Mouse (Mus musculus) fat pad, adult 2 months (tissue): ENCODE data around the gene Psd.

Experiments
- DNase-seq: peaks from one replicate; pipeline ENCODE4 v3.0.0-alpha.2; 2011; ENCODE audit warnings: low read depth, low spot score; ENCODE audit errors: extremely low read depth

Gene Psd

GRCm38 (mm10) chr19:46322144-46322995 lies 4.6 kb downstream of the Psd start:
- DNase-seq, result no peak

GRCm38 (mm10) chr19:46321101-46321943 lies 5.6 kb downstream of the Psd start:
- no peak for DNase-seq

DNA sequence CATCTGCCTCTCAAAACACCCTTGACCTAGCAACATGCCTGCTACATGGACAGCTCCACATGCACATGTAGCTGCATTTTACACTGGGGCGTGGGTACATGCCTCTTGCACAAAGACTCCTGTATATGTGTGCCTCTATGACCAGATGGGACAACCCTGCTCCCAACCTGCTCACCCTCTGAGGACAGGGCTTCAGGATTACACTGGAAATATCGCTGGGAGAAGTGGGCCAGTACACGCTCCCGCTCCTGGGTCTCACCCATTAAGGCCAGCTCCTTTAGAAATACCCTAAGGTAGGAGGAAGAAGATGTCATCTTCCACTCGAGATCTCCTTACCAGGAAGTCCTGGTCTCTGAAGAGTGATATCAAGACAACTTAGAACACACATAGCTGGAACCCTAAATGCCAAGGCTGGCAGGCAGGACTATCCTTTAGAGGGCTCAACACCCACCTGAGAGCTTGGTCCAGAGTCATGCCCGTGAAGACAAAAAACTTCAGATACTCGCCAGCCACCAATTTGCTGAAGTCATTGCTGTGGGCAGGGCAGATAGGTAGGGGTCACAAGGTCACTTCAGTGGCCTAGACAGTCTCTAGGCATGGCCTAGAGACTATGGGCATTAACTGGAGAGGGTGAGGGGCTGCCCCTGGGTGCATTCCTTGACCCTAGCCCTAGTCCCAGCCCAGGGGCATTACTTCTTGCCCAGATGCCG lies 6.7 kb downstream of the Psd start:
- no peak for DNase-seq

- DNase-seq, result no peak
Observed at GRCm38 (mm10) chr19:46318586-46319378, 8.2 kb downstream of the Psd start.

GRCm38 (mm10) chr19:46318031-46318471 lies 8.9 kb downstream of the Psd start:
- DNase-seq, result no peak

DNA sequence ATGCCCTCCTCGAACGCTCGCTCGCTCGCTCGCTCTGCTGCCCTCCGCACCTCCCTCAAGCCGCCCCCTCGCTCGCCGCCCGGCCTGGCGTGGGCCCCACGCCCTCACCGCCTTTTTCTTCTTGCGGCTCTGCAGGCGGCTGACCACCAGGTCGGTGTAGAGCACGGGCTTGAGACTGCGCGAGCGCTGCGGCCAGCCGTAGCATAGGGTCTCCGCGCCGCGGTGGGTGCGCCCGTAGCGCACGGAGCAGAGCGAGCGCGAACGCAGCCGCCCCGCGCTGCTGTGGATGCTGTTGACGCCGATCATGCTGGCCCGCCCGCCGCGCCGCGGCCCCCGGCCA lies 9.4 kb downstream of the Psd start:
- no peak for DNase-seq

GRCm38 (mm10) chr19:46316846-46317545 lies 10.0 kb downstream of the Psd start:
- DNase-seq, result no peak

DNA sequence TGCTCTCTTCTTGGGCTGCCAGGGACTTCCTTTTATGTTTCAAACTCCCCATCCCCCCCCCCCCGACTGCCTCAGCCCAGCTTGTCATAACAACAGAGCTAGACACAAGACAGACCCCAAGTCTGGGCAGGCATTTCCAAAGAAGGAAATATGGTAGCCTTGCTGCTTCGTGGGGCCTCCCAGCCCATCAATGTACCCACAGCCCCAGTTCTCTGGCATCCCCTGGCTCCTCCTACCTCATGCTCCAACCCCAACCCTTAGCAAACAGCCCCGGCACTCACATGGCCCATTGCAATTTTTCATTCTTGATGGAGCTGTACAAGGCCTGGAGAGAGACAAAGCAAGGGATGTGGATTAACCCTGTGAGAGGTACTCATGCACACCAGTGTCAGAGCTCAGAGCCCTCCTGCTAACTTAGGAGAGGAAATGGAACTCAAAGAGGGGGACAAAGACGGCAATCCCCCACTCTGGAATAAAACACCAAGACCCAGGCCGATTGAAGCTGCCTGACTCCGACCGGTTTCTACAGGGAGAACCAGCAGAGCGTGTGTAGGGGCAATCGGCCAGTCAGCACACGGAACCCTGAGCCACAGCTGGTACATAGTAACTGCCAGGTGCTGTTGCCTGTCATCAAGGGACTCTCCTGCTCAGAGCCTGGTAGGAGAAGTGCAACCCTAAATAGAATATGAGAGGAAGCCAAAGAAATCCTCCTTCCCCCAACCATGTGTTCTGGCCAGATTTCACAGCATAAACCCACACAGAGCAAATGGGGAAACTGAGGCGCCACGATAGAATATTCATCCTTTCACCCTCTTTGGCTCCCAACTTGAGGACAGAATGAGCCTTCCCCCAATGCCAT lies 11.0 kb downstream of the Psd start:
- no peak for DNase-seq

GRCm38 (mm10) chr19:46314872-46315742 lies 11.8 kb downstream of the Psd start:
- DNase-seq, result no peak

DNA sequence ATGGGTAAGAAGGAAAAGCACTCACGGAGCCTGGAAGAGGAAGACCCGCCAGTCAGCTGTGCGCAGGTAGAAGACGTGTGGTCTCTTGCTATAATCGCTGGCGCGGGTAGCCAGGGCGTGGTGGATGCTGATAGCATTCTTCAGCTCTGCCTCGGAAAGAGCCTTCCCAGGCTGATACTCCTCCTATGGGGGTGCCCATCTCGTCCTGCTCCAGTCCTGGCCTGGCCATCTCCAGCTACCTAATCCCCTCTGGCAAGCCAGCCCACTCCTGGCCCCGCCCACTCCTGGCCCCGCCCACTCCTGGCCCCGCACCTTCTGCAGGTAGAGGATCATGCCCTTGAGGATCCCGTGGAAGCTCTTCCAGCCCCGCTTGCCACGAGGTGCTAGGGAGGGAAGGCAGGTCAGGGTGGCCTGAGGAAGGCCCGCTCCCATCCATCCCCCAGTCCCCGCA lies 12.8 kb downstream of the Psd start:
- no peak for DNase-seq

DNA sequence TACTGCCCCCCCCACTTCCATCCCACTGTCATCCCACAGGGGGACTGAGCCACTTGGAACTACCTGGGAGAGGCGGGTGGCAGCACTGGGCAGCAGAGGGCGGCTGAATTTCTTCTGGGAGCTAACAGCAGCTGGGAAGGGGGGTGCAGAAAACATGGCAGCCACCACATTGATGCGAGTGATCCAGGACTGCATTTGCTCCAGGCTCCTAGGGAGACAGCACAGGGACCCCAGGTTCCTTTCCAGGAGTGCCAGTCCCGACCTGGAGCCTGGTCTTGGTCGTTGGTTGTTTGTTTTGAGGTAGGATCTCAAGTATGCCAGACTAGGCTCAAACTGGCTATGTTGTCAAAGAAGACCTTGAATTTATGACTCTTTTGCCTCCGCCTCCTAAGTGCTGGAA lies 13.4 kb downstream of the Psd start:
- no peak for DNase-seq

DNA sequence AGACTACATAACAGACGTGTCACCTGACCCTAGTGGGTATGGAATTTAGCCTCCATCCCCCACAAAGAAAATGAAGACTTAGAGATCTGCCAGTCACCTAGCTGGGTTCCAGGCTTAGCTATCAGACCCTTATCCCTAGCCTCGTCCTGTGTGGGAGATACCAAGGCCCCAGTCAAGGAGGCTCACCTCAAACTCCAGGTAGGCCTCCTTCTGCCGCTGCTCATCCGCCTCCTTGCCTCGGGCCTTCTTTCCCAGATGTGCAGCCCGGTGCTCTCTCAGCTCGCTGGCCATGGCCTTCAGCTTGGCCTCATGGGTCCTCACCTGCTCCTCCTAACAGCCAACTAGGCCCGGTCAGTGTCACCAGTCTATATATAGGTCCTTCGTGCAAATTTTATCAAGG lies 13.8 kb downstream of the Psd start:
- DNase-seq, result no peak

DNA sequence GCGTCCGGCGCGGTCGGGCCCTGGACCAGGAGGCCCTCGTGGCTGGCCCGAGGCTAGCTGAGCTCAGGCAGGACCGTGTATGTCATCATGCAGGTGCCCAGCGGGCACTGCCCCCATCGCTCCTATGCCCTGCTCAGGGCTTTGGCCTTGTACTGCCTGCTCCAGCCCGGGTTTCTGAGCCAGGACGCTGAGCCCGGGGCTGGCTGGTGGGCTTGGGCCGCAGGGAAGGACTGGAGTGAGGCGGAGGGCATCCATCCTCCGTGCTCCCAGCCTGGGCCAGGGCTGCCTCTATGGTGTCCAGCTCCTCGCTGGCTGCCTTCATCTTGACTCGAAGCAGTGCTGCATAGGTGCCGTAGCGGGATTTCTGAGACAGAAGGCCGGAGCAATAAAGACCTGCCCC lies 14.4 kb downstream of the Psd start:
- no peak for DNase-seq

DNA sequence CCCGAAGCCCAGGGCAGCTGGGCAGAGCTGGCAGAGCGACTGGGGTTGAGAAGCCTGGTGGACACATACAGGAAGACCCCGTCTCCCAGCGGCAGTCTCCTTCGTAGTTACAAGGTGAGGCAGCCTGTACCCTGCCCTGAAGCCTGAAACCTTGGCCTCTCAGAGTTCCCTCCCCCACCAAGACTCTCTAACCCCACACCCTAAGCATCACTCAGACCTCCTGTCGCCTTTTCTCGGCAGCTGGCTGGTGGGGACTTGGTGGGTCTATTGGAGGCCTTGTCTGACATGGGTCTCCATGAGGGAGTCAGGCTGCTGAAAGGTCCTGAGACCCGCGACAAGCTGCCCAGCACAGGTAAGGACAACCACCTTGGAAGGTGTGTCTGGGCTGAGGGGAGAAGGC lies 15.6 kb downstream of the Psd start:
- DNase-seq, result no peak

DNA sequence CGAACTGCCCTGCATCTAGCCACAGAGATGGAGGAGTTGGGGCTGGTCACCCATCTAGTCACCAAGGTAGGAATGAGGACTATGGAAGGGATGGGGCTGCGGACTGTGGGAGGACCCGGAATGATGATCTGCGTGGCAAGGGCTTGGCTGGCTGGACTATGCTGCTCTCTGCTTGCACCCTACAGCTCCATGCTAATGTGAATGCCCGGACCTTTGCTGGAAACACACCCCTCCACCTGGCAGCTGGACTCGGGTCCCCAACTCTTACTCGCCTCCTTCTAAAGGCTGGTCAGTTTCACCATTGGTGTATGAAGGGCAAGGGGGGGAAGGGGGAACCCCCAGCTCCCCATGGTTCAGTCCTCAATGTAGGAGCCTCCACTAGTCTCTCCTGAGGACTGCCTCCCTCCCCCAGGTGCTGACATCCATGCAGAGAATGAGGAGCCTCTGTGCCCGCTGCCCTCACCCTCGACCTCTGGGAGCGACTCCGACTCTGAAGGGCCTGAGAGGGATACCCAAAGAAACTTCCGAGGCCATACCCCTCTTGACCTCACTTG lies 16.6 kb downstream of the Psd start:
- no peak for DNase-seq

GRCm38 (mm10) chr19:46309651-46310305 lies 17.2 kb downstream of the Psd start:
- DNase-seq, result no peak

GRCm38 (mm10) chr19:46308706-46309435 lies 18.1 kb downstream of the Psd start:
- DNase-seq, result no peak
